Mouse (Mus musculus): ENCODE measurements around the gene Arl1.

DNA sequence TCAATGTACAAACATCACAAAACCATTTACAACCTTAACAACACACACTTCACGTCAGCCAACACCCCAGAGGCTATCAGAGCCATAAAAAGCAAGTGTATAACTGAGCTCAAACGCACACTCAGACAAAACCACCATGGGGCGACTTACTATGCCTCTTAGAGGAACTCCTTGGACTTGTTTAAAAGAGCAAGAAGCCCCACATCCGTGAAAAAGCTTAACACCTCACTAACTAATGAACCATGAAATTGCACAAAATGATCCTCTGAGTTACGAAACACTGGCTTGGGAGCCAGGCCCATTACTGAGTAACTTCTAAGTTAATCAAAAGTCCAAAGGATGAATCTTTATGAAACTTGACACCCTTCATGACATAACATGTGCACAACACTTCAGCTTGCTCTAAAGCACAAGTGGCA lies 53.9 kb downstream of the Arl1 start:
- TF ChIP-seq CTCF (IDR thresholded peaks at IDR 0.05; ENCODE audit: low read depth) (no peak), EP300 (IDR thresholded peaks at IDR 0.05; ENCODE audit: low read depth) (no peak)

Data from heart, postnatal 0 days (tissue).